Mouse (Mus musculus) left cerebral cortex, adult 2 months (tissue): ENCODE measurements around the gene Ttc28. TPM values are rescaled to one million over a fixed set of nuclear protein-coding genes. Genes with fewer than 3 reads are reported as not detected.
A peak's percentile ranks its signal among the peaks of the same experiment; 100 is the strongest.
"Not testable (repeated sequence)": the region's sequence is repeated elsewhere in the genome, so short reads cannot be mapped to it uniquely, and the experiment has no call there.

Source experiments
- DNase-seq, 2 experiments: peaks; one replicate each; pipeline ENCODE4 v3.0.0; 2021 to 2022; ENCODE audit warnings: low spot score in 2 of 2, mixed read lengths in 1 of 2; ENCODE audit errors: extremely low spot score in 1 of 2
- H3K27ac ChIP-seq: fragments of 200-600 bp; 2 replicates; pipeline ENCODE4 v1.8.1; 2022
- H3K4me3 ChIP-seq: fragments of 200-600 bp; 2 replicates; pipeline ENCODE4 v1.8.1; 2022
- CTCF ChIP-seq: fragments of 200-600 bp; IDR thresholded peaks from 2 replicates; pipeline ENCODE4 v1.8.1; 2022; ENCODE audit warnings: antibody characterized with exemption, mild to moderate bottlenecking, moderate library complexity
- intact Hi-C: fragments of 180-260 bp; cut with DNase I; formaldehyde crosslinking; loops from one replicate; pipeline ENCODE4 v1.15.1; 2025
- total RNA-seq, 2 experiments: library from RNA; stranded (reverse); gene quantifications; 2 replicates each; pipeline ENCODE4 v1.2.3; 2021

Gene Ttc28
- total RNA-seq, 2 experiments from 2014 or later: 12.0 to 12.8 TPM

GRCm38 (mm10) chr5:110859013-110859650, 20.5 kb upstream of the Ttc28 start:
- TF ChIP-seq CTCF: no peak
- Histone ChIP-seq H3K4me3 (peak overlapping the region; percentile 39), H3K27ac (peak overlapping the region; percentile 77)
- no peak for DNase-seq
- intact Hi-C loops: loop anchor here (5.0 kb wide), 1 partner anchor 58 kb away; no protein-coding TSS in a partner anchor

GRCm38 (mm10) chr5:110860445-110860844, 19.2 kb upstream of the Ttc28 start:
- no peak for DNase-seq
- Histone ChIP-seq H3K27ac (peak overlapping the region; percentile 77; the same call in 1 of the 2 replicates), H3K4me3 (no peak overlapping the region)
- TF ChIP-seq CTCF: no peak
- intact Hi-C loops: no loop called here

- DNase-seq: no peak
- intact Hi-C loops: no loop called here
- Histone ChIP-seq H3K4me3 (no peak overlapping the region), H3K27ac (no peak overlapping the region)
- no peak for TF ChIP-seq CTCF
Observed at GRCm38 (mm10) chr5:110868460-110868859, 11.1 kb upstream of the Ttc28 start.

GRCm38 (mm10) chr5:110869242-110869669, 10.3 kb upstream of the Ttc28 start:
- peak in 1 of 2 experiments; percentile 11 for DNase-seq
- Histone ChIP-seq H3K27ac (no peak overlapping the region), H3K4me3 (no peak overlapping the region)
- intact Hi-C loops: no loop called here
- no peak for TF ChIP-seq CTCF

GRCm38 (mm10) chr5:110873160-110873559, 6.4 kb upstream of the Ttc28 start:
- no peak for TF ChIP-seq CTCF
- DNase-seq: no peak
- Histone ChIP-seq H3K4me3 (no peak overlapping the region), H3K27ac (no peak overlapping the region)
- intact Hi-C loops: no loop called here

GRCm38 (mm10) chr5:110874711-110875110, 4.9 kb upstream of the Ttc28 start:
- intact Hi-C loops: no loop called here
- H3K4me3 ChIP-seq: no peak overlapping the region
- no peak for TF ChIP-seq CTCF
- no peak overlapping the region for H3K27ac ChIP-seq
- no peak for DNase-seq

- no peak for TF ChIP-seq CTCF
- intact Hi-C loops: no loop called here
- no peak overlapping the region for H3K27ac ChIP-seq
- DNase-seq: no peak
- no peak overlapping the region for H3K4me3 ChIP-seq
Observed at GRCm38 (mm10) chr5:110875286-110875685, 4.3 kb upstream of the Ttc28 start.

GRCm38 (mm10) chr5:110877666-110878505, 1.7 kb upstream of the Ttc28 start:
- no peak overlapping the region for H3K4me3 ChIP-seq
- no peak for TF ChIP-seq CTCF
- DNase-seq: no peak
- H3K27ac ChIP-seq: no peak overlapping the region
- intact Hi-C loops: no loop called here

- H3K4me3 ChIP-seq, intact Hi-C loops, DNase-seq, H3K27ac ChIP-seq: not testable (repeated sequence)
Observed at GRCm38 (mm10) chr5:110878526-110878925, 1.1 kb upstream of the Ttc28 start.

GRCm38 (mm10) chr5:110879042-110879441, 561 bp upstream of the Ttc28 start:
- TF ChIP-seq CTCF: no peak
- Histone ChIP-seq H3K27ac (peak overlapping the region; percentile 80), H3K4me3 (peak overlapping the region; percentile 66)
- intact Hi-C loops: no loop called here
- no peak for DNase-seq

GRCm38 (mm10) chr5:110888596-110888995, 9.0 kb downstream of the Ttc28 start:
- intact Hi-C loops: no loop called here
- TF ChIP-seq CTCF: no peak
- no peak overlapping the region for H3K4me3 ChIP-seq
- H3K27ac ChIP-seq: no peak overlapping the region
- no peak for DNase-seq

- H3K27ac ChIP-seq: no peak overlapping the region
- no peak overlapping the region for H3K4me3 ChIP-seq
- intact Hi-C loops: no loop called here
- TF ChIP-seq CTCF: no peak
- DNase-seq: no peak
Observed at GRCm38 (mm10) chr5:110889945-110890344, 10.3 kb downstream of the Ttc28 start.
